Mouse (Mus musculus): ENCODE results near the gene Mertk. TPM values are rescaled to one million over a fixed set of nuclear protein-coding genes. Genes with fewer than 3 reads are reported as not detected.
A peak's percentile ranks its signal among the peaks of the same experiment; 100 is the strongest.

Gene Mertk
- total RNA-seq, 4 experiments from 2014 or later: 33.7 to 40.4 (median 36.1) TPM

GRCm38 (mm10) chr2:128817786-128818681 lies 119.3 kb downstream of the Mertk start, which contains the start of gene Tmem87b:
TSS of gene Tmem87b (plus strand) at chr2:128818118.
- DNase-seq (ENCODE audit: low spot score in 2 of 2): peak; percentile 93 to 96

GRCm38 (mm10) chr2:128818956-128819643 lies 120.3 kb downstream of the Mertk start:
- DNase-seq (ENCODE audit: low spot score in 2 of 2): peak in 1 of 2 experiments; percentile 13

- DNase-seq (ENCODE audit: low spot score in 2 of 2): no peak
Observed at GRCm38 (mm10) chr2:128820631-128821030, 121.9 kb downstream of the Mertk start.

GRCm38 (mm10) chr2:128823893-128824292 lies 125.1 kb downstream of the Mertk start:
- no peak for DNase-seq (ENCODE audit: low spot score in 2 of 2)

- no peak for DNase-seq (ENCODE audit: low spot score in 2 of 2)
Observed at GRCm38 (mm10) chr2:128827787-128828186, 129.0 kb downstream of the Mertk start.

- no peak for DNase-seq (ENCODE audit: low spot score in 2 of 2)
Observed at GRCm38 (mm10) chr2:128832611-128833010, 133.9 kb downstream of the Mertk start.

- DNase-seq (ENCODE audit: low spot score in 2 of 2): no peak
Observed at GRCm38 (mm10) chr2:128833035-128833434, 134.3 kb downstream of the Mertk start.

GRCm38 (mm10) chr2:128833435-128833834 lies 134.7 kb downstream of the Mertk start:
- DNase-seq (ENCODE audit: low spot score in 2 of 2): no peak

GRCm38 (mm10) chr2:128837531-128837930 lies 138.8 kb downstream of the Mertk start:
- no peak for DNase-seq (ENCODE audit: low spot score in 2 of 2)

GRCm38 (mm10) chr2:128838611-128839010 lies 139.9 kb downstream of the Mertk start:
- no peak for DNase-seq (ENCODE audit: low spot score in 2 of 2)

GRCm38 (mm10) chr2:128839501-128839900 lies 140.7 kb downstream of the Mertk start:
- DNase-seq (ENCODE audit: low spot score in 2 of 2): no peak

GRCm38 (mm10) chr2:128842437-128842836 lies 143.7 kb downstream of the Mertk start:
- DNase-seq (ENCODE audit: low spot score in 2 of 2): no peak

- DNase-seq (ENCODE audit: low spot score in 2 of 2): no peak
Observed at GRCm38 (mm10) chr2:128850036-128850435, 151.3 kb downstream of the Mertk start.

Other genes starting within 250 kb of the Mertk start
- gene Spdye4c, start 107.7 kb upstream of the Mertk start, total RNA-seq (2022): not detected
- 10 to 100 TPM; 60.5 to 75.1 (median 71.7) TPM for gene Anapc1, start 11.6 kb upstream of the Mertk start, total RNA-seq (2022)
- 10 to 100 TPM; 35.7 to 40.6 (median 37.7) TPM for gene Tmem87b, start 119.2 kb downstream of the Mertk start, total RNA-seq (2022)
- gene Fbln7, start 164.0 kb downstream of the Mertk start, total RNA-seq (2022): 1 to 10 TPM; 1.0 to 2.1 (median 1.9) TPM
- 1 to 10 TPM; 4.5 to 7.4 (median 6.0) TPM for gene Zc3h8, start 245.1 kb downstream of the Mertk start, total RNA-seq (2022)

Data from layer of hippocampus, adult 8-10 months (tissue).